Mouse (Mus musculus) Patski (cell line): ENCODE measurements around the gene Gpbp1. TPM values are rescaled to one million over a fixed set of nuclear protein-coding genes. Genes with fewer than 3 reads are reported as not detected.

Source experiments
- ATAC-seq: fragments of 100-300 bp; one replicate; pipeline ENCODE4 v1.8.0; 2021
- CTCF ChIA-PET: fragments of 350-600 bp; sonication (Branson Sonifier 250); formaldehyde crosslinking; loops from one replicate; lab custom pipeline; 2022; ENCODE audit warnings: inconsistent platforms; lab: Charles Lee
- POLR2A ChIA-PET: fragments of 350-600 bp; sonication (Branson Sonifier 250); formaldehyde crosslinking; loops from one replicate; lab custom pipeline; 2022; ENCODE audit warnings: antibody characterized with exemption, inconsistent platforms; lab: Charles Lee
- DNase-seq: peaks from one replicate; pipeline ENCODE4 v3.0.0-alpha.2; 2011; ENCODE audit warnings: low read depth, low spot score
- H3K27me3 ChIP-seq: fragments of 371-371 bp; one replicate; pipeline ENCODE4 v1.5.1; 2021
- CTCF ChIP-seq: fragments of 100-300 bp; IDR thresholded peaks from one replicate; pipeline ENCODE4 v1.5.1; 2021
- in situ Hi-C: fragments of 300-500 bp; cut with MboI; formaldehyde crosslinking; loops from 3 replicates; pipeline ENCODE4 v1.11.1; 2018; ENCODE audit warnings: low pct_unique_long_range_greater_than_20kb, mixed read lengths
- polyA plus RNA-seq: library from polyadenylated mRNA; unstranded; gene quantifications from one replicate; pipeline ENCODE4 v1.2.3, GENCODE M21; 2021

Gpbp1 gene
- polyA plus RNA-seq, 1 experiment from 2014 or later = 84.8 TPM

DNA sequence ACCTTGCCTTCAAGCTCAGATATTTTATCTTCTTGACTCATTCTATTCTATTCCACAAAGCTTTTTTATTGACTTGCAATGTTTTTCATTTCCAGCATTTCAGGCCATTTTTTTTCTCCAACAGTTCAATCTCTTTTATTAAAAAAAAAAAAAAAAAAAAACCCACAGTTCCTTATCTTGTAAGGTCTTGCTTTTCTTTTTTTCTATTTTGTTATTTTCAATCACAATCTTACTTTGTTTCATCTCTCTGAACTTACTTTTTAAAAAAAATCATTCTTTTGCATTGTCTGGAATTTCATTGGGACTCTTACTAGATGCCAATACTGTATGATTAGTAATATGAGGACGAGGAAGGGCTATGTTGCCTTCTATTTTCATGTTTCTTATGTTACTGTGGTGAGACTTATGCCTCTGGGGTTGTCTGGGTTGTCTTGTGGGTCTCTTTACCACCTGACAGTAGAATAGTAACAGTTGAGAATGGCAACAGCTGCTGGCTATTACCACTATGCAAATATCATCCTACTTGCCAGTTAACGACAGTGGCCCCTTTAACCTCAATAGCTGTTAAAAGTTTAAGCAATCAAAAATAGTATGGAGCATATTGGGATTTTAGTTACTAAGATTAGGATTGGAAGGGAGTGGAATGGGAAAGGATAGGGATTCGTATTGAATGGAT, 19.2 kb downstream of the Gpbp1 start:
- H3K27me3 ChIP-seq = no peaks in the 10 kb centered on the region
- DNase-seq (no peak), ATAC-seq (no peak)
- no peak for TF ChIP-seq CTCF
- in situ Hi-C loops = no loop called here
- POLR2A ChIA-PET = interaction anchor here (0.6 to 0.7 kb wide), 3 partner anchors 22 to 108 kb away, joined by 3 to 5 read pairs (median 4); no protein-coding TSS in a partner anchor
- CTCF ChIA-PET = interaction anchor here (0.7 to 1.3 kb wide), 3 partner anchors 13 to 311 kb away, joined by 3 read pairs; no protein-coding TSS in a partner anchor

DNA sequence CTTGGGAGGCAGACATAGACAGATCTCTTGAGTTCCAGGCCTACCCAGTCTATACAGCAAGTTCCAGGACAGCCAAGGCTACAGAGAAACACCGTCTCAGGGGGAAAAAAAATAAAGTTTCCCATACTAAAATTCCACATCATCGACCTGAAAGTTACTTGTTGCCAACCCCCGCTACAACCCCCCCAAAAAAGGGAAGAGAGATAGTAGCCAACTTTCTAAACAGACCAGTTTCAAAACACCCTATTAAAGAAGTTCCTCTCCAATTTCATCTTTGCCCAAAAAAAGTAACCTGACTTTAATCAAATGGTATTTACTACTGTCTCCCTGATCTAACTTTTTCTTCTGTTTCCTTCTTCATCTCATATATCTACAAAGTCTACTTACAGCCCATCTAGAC, 22.6 kb downstream of the Gpbp1 start:
- H3K27me3 ChIP-seq = no peaks in the 10 kb centered on the region
- DNase-seq (no peak), ATAC-seq (no peak)
- ChIA-PET CTCF (no interaction called here), POLR2A (no interaction called here)
- in situ Hi-C loops = no loop called here
- TF ChIP-seq CTCF = no peak

DNA sequence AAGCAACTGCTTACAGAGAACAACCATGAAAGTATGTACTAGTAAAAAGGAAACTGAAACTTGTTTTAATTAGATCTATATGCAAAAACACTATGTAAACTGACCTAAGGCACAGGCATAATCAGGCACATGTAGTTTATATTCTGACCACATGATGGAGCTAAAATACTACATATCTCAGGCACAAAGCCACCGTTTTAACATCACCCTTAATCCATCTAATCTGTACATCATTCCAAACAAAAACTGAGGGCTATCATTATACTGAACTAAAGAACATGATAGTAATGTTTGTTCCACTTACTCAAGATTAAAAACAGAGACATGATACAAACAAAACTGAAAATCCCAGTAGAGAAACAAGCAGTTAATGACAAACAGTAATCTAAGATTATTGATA, 28.5 kb downstream of the Gpbp1 start:
- ChIA-PET POLR2A (no interaction called here), CTCF (interaction anchor here (0.7 to 2.1 kb wide), 5 partner anchors 10 to 335 kb away, joined by 3 to 7 read pairs (median 4); no protein-coding TSS in a partner anchor)
- peak; percentile 44 for TF ChIP-seq CTCF
- H3K27me3 ChIP-seq = no peaks in the 10 kb centered on the region
- DNase-seq (no peak), ATAC-seq (no peak)
- in situ Hi-C loops = no loop called here

DNA sequence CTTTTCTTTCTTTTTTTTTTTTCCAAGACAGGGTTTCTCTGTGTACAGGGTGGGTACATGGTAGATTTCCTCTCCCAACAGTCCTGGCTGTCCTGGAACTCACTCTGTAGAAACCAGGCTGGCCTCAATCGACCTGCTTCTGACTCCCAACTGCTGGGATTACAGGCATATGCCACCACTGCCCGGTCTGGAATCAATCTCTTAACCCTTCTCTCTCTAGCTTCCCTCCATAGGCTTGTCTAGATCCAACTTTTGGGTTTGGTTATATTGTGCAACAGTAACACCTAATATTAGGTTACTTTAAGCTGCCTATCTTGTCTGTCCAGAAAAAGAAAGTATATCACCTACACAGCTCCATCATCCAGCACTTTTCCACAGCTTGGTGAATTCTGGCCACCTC, 33.1 kb downstream of the Gpbp1 start:
- DNase-seq (no peak), ATAC-seq (no peak)
- POLR2A ChIA-PET = no interaction called here
- in situ Hi-C loops = no loop called here
- CTCF ChIA-PET = interaction anchor here (1.1 kb wide), 1 partner anchor 20 kb away, joined by 3 read pairs; no protein-coding TSS in a partner anchor
- H3K27me3 ChIP-seq = no peaks in the 10 kb centered on the region
- no peak for TF ChIP-seq CTCF

DNA sequence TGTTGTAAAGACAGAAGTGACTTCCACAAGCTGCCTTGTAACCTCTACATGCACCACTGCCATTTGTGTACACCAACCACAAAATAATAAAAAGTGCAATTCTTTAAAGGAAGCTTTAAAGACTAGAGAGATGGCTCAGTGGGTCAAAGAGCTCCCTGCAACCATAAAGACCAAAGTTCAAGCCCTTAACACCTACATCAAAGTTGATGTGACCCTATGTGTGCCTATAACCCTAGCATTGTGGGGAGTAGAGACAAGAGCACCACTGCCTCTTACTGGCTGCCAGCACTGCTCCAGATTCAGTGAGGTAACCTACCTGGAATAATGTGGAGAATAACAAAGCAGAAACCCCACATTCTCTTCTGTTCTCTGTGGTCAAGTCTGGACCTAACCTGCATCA, 45.6 kb downstream of the Gpbp1 start:
- ChIA-PET CTCF (interaction anchor here (1.7 kb wide), 1 partner anchor 10 kb away, joined by 3 read pairs; no protein-coding TSS in a partner anchor), POLR2A (no interaction called here)
- no peaks in the 10 kb centered on the region for H3K27me3 ChIP-seq
- TF ChIP-seq CTCF = no peak
- in situ Hi-C loops = no loop called here
- DNase-seq (no peak), ATAC-seq (no peak)

DNA sequence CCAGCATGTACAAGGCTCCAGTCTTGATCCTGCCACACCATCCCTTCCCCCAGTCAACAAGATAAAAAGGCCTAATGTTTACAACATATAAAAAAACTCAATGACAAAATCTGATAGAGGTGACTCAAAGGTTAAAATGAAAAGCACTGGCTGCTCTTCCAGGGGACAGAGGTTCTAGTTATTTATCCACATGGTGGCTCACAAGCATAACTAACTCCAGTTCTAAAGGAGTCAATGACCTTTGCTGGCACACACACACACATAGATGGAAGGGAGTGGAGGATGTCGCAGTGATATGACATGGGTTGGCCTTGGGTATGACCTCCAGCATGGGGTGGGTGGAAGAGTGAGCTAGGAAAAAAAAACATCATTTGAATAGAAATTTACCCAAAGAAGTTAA, 58.7 kb downstream of the Gpbp1 start:
- in situ Hi-C loops = loop anchor here (10.0 kb wide), 1 partner anchor 834 kb away; no protein-coding TSS in a partner anchor
- DNase-seq = no peak
- ChIA-PET CTCF (interaction anchor here (1.4 kb wide), 1 partner anchor 9 kb away, joined by 3 read pairs; no protein-coding TSS in a partner anchor), POLR2A (no interaction called here)
- H3K27me3 ChIP-seq = no peaks in the 10 kb centered on the region
- ATAC-seq = no peak
- TF ChIP-seq CTCF = no peak

DNA sequence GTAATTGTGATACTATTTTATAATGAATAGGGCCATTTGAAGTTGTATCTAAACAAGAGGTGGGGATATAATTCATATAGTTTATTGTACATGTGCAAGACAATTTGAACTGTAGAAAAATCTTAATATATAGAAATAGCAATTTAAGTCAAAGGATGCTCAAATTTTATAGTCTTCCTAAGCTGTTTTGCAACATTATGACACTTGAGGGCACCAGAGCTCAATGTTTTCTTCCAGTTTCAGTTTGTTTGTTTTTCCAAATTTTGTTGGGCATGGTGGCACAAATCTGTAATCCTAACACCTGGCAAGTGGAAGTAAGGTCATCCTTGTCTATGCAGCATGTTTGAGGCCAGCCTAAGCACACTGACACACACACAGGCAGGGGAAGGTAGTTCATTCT, 68.6 kb downstream of the Gpbp1 start:
- DNase-seq = no peak
- CTCF ChIA-PET = interaction anchor here (1.2 kb wide), 1 partner anchor 266 kb away, joined by 3 read pairs; no protein-coding TSS in a partner anchor
- ATAC-seq = no peak
- POLR2A ChIA-PET = no interaction called here
- in situ Hi-C loops = loop anchor here (25.0 kb wide), 1 partner anchor 284 kb away; no protein-coding TSS in a partner anchor
- H3K27me3 ChIP-seq = no peaks in the 10 kb centered on the region
- TF ChIP-seq CTCF = peak; percentile 21

DNA sequence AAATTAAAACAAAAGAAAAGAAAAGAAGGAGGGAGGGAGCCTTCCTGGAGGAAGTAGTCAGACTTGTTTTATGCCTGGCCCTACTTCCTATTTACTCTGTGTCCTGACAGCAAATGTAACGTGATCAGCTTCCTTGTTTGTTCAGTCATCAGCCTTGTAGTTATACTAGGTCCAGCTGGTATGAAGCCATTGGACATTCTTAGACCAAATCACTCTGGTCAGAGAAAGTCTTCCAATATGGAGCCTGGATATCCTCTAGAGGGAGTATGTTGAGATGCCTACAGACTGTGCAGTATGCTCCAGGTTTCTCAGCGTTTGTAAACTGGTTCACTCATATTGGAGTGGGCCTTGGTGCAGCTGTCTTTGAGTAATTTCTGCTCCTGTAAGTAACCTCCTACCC, 71.8 kb downstream of the Gpbp1 start:
- TF ChIP-seq CTCF = no peak
- no peaks in the 10 kb centered on the region for H3K27me3 ChIP-seq
- ChIA-PET CTCF (no interaction called here), POLR2A (no interaction called here)
- DNase-seq (no peak), ATAC-seq (no peak)
- in situ Hi-C loops = loop anchor here (25.0 kb wide), 1 partner anchor 281 kb away; no protein-coding TSS in a partner anchor

DNA sequence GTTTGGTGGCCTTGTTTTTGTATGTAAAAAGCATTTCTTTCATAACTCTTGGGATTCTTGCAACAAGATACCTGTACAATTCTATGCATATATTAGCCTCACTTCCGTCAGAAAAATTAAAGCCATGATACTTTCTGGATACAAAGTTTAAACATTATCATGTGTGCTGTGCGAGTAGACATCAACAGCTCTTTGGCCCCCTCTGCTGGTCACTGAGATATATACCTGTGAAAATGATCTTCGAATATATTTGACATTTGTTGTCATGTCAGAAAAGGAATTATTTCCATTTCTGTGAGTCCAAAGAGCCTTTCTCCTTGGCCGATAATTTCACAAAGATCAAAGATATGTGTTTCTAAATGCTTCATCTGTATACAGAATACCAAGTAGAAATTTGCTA, 76.8 kb downstream of the Gpbp1 start:
- in situ Hi-C loops = loop anchor here (5.0 to 25.0 kb wide), 5 partner anchors 176 to 1021 kb away; no protein-coding TSS in a partner anchor
- no peaks in the 10 kb centered on the region for H3K27me3 ChIP-seq
- TF ChIP-seq CTCF = peak; percentile 63
- ChIA-PET POLR2A (no interaction called here), CTCF (interaction anchor here (0.6 to 6.6 kb wide), 6 partner anchors 9 to 1028 kb away, joined by 3 to 58 read pairs (median 6); partner anchors contain the start of gene Plk2)
- ATAC-seq (no peak), DNase-seq (no peak)

DNA sequence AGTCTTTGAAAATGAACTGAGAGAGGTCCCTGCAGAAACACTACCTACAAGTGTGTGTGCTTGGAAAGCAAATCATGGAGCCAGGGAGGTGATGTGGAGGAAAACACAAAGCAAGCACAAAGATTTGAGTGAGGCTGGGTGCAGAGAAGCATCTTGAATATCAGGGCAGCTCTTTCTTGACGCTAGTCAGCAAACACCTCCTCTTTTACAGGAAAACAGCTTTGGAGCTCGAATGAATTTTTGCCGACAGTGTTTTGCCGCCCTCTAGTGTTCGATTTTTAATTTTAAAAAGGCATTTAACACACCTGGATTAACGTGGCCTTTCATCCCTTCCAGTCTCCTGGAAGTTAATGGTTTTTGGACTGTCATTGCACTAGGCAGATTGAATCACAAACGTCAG, 79.1 kb downstream of the Gpbp1 start:
- H3K27me3 ChIP-seq = no peaks in the 10 kb centered on the region
- ChIA-PET POLR2A (interaction anchor here (2.0 kb wide), 1 partner anchor 1016 kb away, joined by 6 read pairs; the partner anchor contains the start of gene Plk2), CTCF (interaction anchor here (0.6 to 6.6 kb wide), 15 partner anchors 11 to 1030 kb away, joined by 3 to 58 read pairs (median 3); partner anchors contain the start of gene Plk2)
- in situ Hi-C loops = loop anchor here (5.0 to 25.0 kb wide), 5 partner anchors 174 to 1019 kb away; no protein-coding TSS in a partner anchor
- peak; percentile 71 for TF ChIP-seq CTCF
- DNase-seq (no peak), ATAC-seq (no peak)
